Mouse (Mus musculus): ENCODE measurements at regions not wholly inside any gene's neighbourhood (a gene's known extent, or its start where the extent isn't known, plus 50 kb on each side); places are given as distances from the start of the nearest gene placed in this dataset.

- Histone ChIP-seq H3K4me1 (ENCODE audit: insufficient read depth, low read length) (no peaks in the 10 kb centered on the region), H3K9me3 (ENCODE audit: low read length) (no peaks in the 10 kb centered on the region), H3K36me3 (ENCODE audit: insufficient read depth, low read length) (no peaks in the 10 kb centered on the region), H3K27ac (ENCODE audit: low read depth, low read length) (no peak overlapping the region), H3K4me3 (ENCODE audit: low read depth, low read length) (no peak overlapping the region), H3K4me2 (ENCODE audit: low read depth, low read length, poor library complexity, severe bottlenecking) (no peak overlapping the region), H3K27me3 (ENCODE audit: insufficient read depth, low read length) (no peaks in the 10 kb centered on the region), H3K9ac (replicated peaks; ENCODE audit: low read length, poor library complexity, severe bottlenecking) (no peak overlapping the region)
- ATAC-seq (ENCODE audit: low FRiP score) (no peak), DNase-seq (ENCODE audit: low spot score) (no peak)
- 77% methylated on average over 1 of the region's 1 CpGs for WGBS
- TF ChIP-seq CTCF (IDR thresholded peaks at IDR 0.05): no peak
Measured at GRCm38 (mm10) chr11:27221956-27222355, 628.2 kb upstream of the Vrk2 start.

- peak; percentile 73 for TF ChIP-seq CTCF (IDR thresholded peaks at IDR 0.05)
- Histone ChIP-seq H3K27me3 (ENCODE audit: insufficient read depth, low read length) (no peaks in the 10 kb centered on the region), H3K9me3 (ENCODE audit: low read length) (no peaks in the 10 kb centered on the region), H3K9ac (replicated peaks; ENCODE audit: low read length, poor library complexity, severe bottlenecking) (0 out of 2 replicates have a peak overlapping the region, but pooled peaks have one; percentile 33), H3K4me1 (ENCODE audit: insufficient read depth, low read length) (no peaks in the 10 kb centered on the region), H3K36me3 (ENCODE audit: insufficient read depth, low read length) (no peaks in the 10 kb centered on the region), H3K4me3 (ENCODE audit: low read depth, low read length) (no peak overlapping the region), H3K4me2 (ENCODE audit: low read depth, low read length, poor library complexity, severe bottlenecking) (no peak overlapping the region), H3K27ac (ENCODE audit: low read depth, low read length) (no peak overlapping the region)
- 36% methylated on average over 6 of the region's 6 CpGs for WGBS
- peak; percentile 72 for DNase-seq (ENCODE audit: low spot score)
- peak; percentile 63; the same call in 1 of the 2 replicates for ATAC-seq (ENCODE audit: low FRiP score)
Measured at GRCm38 (mm10) chr11:27219715-27220699, 626.2 kb upstream of the Vrk2 start.

- H3K27me3 ChIP-seq (ENCODE audit: insufficient read depth, low read length): no peaks in the 10 kb centered on the region
- no peak for TF ChIP-seq CTCF (IDR thresholded peaks at IDR 0.05)
- H3K27ac ChIP-seq (ENCODE audit: low read depth, low read length): no peak overlapping the region
- no peaks in the 10 kb centered on the region for H3K36me3 ChIP-seq (ENCODE audit: insufficient read depth, low read length)
- H3K9me3 ChIP-seq (ENCODE audit: low read length): no peaks in the 10 kb centered on the region
- DNase-seq (ENCODE audit: low spot score) (no peak), ATAC-seq (ENCODE audit: low FRiP score) (no peak)
- no peaks in the 10 kb centered on the region for H3K4me1 ChIP-seq (ENCODE audit: insufficient read depth, low read length)
- no peak overlapping the region for H3K9ac ChIP-seq (replicated peaks; ENCODE audit: low read length, poor library complexity, severe bottlenecking)
- WGBS: 83% methylated on average over 3 of the region's 3 CpGs
- H3K4me3 ChIP-seq (ENCODE audit: low read depth, low read length): no peak overlapping the region
- H3K4me2 ChIP-seq (ENCODE audit: low read depth, low read length, poor library complexity, severe bottlenecking): no peak overlapping the region
Measured at GRCm38 (mm10) chr11:27215752-27216151, 622.0 kb upstream of the Vrk2 start.

- H3K4me1 ChIP-seq (ENCODE audit: insufficient read depth, low read length): no peaks in the 10 kb centered on the region
- H3K9ac ChIP-seq (replicated peaks; ENCODE audit: low read length, poor library complexity, severe bottlenecking): no peak overlapping the region
- no peak overlapping the region for H3K4me3 ChIP-seq (ENCODE audit: low read depth, low read length)
- 73% methylated on average over 17 of the region's 17 CpGs for WGBS
- H3K4me2 ChIP-seq (ENCODE audit: low read depth, low read length, poor library complexity, severe bottlenecking): no peak overlapping the region
- no peaks in the 10 kb centered on the region for H3K36me3 ChIP-seq (ENCODE audit: insufficient read depth, low read length)
- no peak for TF ChIP-seq CTCF (IDR thresholded peaks at IDR 0.05)
- DNase-seq (ENCODE audit: low spot score) (no peak), ATAC-seq (ENCODE audit: low FRiP score) (no peak)
- H3K9me3 ChIP-seq (ENCODE audit: low read length): 0 out of 2 replicates have a peak, but pooled peaks cover 5% of the 10 kb centered on the region
- no peak overlapping the region for H3K27ac ChIP-seq (ENCODE audit: low read depth, low read length)
- no peaks in the 10 kb centered on the region for H3K27me3 ChIP-seq (ENCODE audit: insufficient read depth, low read length)
Measured at GRCm38 (mm10) chr11:27203330-27204214, 609.8 kb upstream of the Vrk2 start.

GRCm38 (mm10) chr11:27184035-27184434 is 590.2 kb upstream of the Vrk2 start:
- Histone ChIP-seq H3K4me3 (ENCODE audit: low read depth, low read length) (no peak overlapping the region), H3K36me3 (ENCODE audit: insufficient read depth, low read length) (no peaks in the 10 kb centered on the region), H3K4me1 (ENCODE audit: insufficient read depth, low read length) (no peaks in the 10 kb centered on the region), H3K9ac (replicated peaks; ENCODE audit: low read length, poor library complexity, severe bottlenecking) (no peak overlapping the region), H3K27ac (ENCODE audit: low read depth, low read length) (no peak overlapping the region), H3K9me3 (ENCODE audit: low read length) (no peaks in the 10 kb centered on the region), H3K4me2 (ENCODE audit: low read depth, low read length, poor library complexity, severe bottlenecking) (no peak overlapping the region), H3K27me3 (ENCODE audit: insufficient read depth, low read length) (no peaks in the 10 kb centered on the region)
- 77% methylated on average over 2 of the region's 2 CpGs for WGBS
- peak; percentile 42 for DNase-seq (ENCODE audit: low spot score)
- ATAC-seq (ENCODE audit: low FRiP score): no peak
- TF ChIP-seq CTCF (IDR thresholded peaks at IDR 0.05): peak; percentile 48
